Mouse (Mus musculus) liver, adult (tissue): ENCODE results near the gene Ntrk3.

Source experiments
- GATA4 ChIP-seq: IDR thresholded peaks from 2 replicates; pipeline ENCODE4 v1.6.1; 2014; ENCODE audit warnings: mild to moderate bottlenecking, low read length; ENCODE audit not compliant: insufficient replicate concordance

The Ntrk3 gene

DNA sequence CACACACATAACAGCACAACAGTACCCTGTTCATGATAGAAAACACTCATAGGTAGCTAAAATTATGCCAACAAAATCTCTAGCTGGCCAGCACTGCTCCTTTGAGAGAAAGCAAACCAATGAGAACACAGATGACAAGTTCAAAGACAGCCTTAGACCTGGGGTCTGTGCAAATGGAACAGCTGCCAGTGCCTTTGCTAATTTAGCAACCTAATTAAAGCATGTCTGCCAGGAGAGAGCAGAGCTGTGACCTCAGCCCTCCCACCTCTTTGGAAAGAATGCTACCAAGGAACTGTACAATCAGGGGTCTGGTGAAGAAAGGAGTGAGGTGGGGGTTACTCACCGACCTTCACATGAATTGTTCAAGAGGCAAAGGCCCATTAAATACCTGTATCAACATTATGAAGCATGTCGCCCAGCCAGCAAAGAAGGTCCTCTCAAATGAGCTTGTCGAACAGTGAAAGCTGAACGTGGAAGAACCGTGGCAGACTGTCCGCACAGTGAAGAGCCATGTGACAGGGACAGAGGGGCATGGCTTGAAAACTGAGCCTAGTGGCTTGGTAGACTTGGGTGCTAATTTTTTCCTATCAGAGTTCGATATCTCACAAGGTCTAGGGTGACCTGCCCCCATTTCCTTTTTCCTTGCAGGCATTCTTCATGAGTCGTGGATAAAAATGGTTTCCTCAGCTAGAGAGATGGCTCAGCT, 476.2 kb downstream of the Ntrk3 start:
- TF ChIP-seq GATA4: no peak

DNA sequence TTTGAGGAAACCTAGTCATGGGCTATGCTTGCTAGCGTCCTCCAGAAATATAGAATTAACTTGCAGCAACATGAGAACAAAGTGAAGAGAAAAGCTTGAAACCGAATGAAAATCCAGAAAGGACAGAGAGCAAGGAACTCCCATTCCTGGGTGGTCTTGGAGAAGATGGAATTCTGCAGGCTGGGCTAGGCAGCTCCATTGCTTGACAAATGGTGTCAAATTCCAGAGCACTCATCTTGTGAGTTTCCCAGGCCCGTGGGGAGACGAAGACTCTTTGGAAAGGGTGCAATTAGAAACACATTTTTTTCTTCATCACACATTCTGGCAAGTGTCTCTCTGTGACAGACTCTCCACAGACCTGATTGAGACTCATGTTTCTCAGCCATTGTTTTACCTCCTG, 479.7 kb downstream of the Ntrk3 start:
- no peak for TF ChIP-seq GATA4

DNA sequence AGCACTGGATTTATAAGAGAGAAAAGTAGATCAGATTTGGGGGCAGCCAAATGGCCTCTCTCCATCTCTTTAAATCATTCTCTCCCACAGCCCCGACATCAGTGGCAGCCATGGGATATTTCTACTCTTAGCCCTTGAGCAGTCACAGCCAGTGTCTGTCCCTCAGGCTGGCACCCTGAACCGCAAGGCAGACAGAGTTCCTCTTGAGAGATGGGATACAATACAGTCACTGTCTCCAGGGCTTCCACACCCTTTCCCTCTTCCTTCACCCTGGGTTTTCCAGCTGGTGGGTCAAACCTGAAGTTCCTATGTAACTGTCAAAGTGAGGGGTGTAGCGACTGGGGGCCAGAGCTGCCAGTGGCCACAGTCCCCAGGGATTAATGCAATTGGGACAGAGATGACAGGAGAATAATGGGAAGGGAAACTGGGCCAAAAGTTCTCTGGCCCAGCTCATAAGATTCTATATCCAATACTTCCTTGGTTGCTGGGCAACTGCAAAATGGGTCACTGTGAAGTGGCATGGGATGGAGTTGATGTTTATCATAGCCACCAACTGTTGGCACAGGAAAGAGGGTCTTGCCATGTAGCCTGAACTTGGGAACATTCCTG, 483.9 kb downstream of the Ntrk3 start:
- no peak for TF ChIP-seq GATA4

DNA sequence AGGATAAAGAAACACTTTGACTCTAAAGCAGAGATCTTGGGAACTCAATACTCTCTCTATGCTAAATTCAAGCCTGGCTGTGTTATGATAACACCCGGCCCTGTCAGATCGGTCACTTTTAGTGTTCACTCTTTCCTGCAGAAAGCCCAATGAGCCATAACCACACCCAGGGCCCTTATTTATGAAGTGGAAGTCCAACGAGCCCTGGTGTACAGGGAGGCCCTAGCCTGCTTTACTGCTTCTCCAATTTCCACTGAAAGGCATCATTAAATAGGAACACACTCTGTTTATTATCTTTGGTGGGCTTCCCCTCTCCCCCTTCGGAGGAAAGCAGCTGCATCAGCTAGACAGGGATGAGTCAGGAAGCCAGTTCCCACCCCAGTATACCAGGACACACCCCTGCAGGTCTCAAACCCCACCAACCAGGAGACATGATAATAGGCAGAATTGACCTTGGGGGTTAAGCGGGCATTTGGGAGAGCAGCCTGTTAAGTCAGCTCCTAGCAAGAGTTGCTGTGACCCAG, 489.6 kb downstream of the Ntrk3 start:
- TF ChIP-seq GATA4: no peak

DNA sequence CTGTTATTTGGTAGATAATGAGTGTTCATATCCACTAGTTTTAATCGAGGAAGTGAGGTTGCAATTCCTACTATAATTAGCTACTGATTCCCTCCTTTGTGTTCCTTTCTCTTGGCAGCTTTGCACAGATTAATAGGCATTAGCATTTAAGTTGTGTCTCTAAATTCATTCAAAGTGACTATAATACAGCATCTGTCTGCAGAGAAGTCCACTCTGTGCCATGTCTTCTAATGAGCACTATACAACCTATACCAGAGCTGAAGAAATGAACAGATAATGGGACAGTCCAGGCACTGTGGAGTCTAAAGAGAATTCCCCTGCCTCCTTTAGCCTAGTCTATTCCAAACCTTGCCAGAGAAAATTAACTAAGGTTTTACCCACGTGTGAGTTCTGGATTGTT, 498.8 kb downstream of the Ntrk3 start:
- TF ChIP-seq GATA4: no peak

DNA sequence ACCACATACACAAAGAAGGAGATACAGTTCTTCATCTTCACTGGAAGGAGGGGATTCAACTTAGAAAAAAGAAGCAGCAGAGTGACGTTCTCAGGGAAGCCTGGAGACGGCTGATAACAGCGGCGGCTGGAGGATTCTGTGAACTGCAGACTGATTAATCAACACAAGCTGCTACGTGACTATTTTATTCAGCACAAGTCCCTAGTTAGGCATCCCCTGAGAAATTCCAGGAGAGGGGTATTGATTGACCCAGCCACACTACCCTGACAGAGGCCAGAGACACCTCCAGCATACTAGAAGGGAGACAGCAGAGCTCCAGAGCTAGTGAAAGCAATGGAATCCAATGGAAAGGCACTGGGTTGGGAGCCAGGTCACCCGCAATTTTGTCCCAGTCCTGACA, 516.1 kb downstream of the Ntrk3 start:
- TF ChIP-seq GATA4: no peak

DNA sequence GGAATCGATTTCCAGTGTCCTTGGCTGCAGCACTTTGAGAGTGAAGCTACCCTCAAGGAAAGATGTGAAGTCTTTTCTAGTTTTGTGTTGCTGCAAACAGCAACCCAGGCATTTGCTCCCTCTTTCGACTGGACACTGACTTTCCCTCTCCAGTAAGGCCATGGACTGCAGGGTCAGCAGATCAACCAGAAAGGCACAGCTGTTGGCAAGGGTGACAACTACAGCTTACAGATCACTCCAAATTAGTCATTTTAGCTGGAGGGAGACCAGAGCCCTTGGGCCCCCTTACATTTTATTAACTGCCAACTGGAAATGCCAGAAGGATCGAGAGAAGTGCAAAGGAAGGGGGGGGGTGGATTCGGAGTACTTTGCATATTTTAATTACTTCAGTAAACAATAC, 516.9 kb downstream of the Ntrk3 start:
- no peak for TF ChIP-seq GATA4

DNA sequence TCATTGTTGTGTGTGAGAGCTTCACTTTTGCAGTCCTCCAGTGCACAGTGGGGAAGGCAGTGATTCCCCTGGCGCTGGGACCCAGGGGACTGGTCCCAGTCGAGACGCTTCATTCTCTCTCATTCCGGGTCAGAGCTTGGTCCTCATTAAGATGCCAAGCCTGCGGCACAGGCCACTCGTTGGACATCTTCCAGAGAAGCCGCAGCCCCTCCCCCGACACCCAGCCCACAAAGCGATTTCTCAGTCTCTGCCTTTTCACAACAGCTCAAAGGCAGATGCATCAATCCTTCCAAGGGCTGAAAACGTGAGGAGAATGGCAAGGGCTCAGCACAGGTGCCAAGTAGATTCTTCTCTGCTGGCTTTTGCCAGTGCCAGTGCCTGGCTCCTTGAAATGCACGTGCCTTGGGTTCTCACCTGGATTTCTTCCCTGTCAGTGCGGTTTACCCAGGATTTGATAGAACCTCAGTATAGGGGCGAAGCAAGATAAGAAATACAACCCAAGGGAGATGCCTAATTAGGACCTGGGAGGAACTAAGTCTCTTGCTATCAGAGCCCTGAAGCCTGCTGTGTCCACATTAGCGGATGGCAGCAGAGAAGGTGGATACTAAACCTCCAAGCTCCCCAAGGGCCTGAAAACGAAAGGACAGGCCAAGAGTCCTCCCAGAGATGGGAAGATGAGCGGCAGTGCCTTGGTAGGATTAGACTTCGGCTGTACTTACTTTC, 546.7 kb downstream of the Ntrk3 start:
- no peak for TF ChIP-seq GATA4

DNA sequence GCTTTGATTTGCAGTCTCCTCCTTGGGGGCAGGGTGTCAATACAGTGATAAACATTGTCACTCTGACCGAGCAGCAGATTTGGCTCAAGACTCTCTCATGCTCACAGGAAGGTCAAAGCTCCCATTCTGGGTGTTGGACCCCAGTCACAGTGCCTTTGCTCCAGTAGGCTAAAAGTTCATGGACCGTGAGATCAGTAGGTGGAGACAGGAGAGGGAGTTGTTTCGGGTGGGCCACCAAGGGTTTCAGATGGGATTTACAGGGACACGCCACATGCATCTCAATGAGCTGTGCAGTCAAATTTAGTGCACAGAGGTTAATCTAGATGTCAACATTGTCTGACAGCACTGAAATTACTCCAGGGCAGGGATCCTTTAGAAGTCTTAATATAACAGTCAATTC, 552.2 kb downstream of the Ntrk3 start:
- TF ChIP-seq GATA4: no peak

DNA sequence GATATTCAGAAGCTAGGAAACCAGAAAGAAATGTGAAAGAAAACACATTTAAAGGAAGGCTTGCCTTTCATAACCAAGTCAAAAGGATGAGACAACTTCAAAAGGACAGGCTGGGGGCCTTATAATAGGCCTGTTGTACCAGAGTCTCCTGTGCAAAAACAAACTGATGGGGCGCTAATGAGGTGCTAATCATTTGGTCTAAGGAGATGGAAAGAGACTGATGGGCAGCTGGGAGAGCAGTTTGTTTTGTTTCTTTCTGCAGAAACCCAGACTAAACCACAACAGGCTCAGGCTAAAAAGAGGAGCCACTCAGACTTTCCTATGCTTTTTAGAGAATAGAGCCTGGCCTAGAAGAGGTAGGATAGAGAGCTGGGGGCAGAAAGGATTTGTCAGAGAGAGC, 554.4 kb downstream of the Ntrk3 start:
- TF ChIP-seq GATA4: no peak

DNA sequence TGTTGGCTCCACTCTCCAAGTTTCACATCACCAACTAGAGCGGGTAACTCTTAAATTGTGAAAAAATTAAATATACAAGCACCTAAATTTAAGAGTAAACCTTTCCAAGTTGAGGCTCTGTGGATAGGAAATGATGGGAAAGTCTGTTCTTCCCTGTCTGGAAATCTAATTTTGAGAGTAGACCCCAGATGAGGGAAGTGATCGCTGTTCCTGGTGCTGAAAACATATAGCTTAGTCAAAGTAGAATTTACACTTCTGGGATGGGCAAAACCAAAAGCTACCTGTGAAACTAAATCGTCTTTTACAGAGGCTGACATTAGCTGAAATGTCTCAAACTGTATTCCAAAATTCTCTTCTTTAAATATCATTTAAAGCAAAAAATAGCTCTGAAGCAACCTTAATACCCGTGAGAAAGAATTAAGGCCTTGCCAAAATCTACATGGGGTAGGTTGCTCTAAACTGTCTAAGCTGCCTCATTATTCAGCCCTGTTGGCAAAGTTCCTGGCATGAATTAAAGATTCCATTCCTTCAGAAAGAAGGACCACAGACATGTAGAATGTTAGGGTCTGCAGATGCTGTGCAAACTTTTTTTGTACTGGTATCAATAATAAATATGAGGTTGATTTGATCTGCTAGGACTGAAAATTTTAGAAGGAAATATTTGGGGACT, 557.7 kb downstream of the Ntrk3 start:
- no peak for TF ChIP-seq GATA4

DNA sequence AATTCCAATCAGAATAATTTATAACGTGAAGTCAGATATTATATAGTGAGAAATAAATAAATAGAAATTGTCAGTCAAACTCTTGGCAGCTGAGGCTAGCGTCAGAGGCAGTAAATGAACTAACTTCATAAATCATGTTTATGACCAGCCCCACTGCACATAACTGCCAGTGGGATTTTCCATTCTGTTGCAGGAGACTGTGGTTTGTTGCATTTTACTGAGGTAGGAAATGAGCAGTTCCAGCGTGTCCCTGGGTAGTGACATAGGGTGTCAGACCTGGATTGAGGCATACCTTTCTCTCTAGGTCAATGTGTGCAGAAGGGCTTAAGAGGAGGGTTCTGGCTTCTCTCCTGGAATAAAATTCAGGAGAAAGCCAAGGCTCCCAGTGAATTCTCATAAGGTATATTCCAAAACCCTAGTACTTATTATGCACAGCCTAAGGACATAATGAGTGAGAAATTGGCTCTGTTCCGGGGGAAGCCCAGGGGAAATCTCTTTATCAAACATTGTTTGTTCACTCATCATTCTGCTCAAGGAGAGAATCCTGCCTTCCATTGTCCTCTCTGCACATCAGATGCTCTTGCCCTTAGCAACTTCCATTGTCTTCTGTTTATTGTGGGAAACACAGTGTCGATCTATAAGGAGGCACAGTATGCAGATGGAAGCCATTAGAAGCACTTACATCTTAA, 565.4 kb downstream of the Ntrk3 start:
- no peak for TF ChIP-seq GATA4

DNA sequence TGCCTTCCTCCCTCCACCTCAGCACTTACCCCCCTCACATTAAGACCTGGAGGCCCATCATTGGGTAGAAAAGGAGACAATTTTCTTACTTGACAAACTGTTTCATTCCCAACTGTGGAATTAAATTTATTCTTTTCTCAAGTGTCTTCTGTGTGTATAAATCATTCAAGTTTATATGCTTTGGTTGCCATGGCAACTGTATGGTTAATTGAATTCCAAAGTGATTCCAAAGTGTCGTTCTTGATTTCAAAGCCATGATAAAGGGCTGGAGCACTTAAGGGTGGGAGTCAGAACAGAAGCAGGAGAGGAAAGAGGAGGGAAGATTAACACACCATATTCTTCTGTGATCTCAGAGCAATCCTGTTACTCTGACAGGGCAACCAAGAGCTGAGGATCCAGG, 572.3 kb downstream of the Ntrk3 start:
- TF ChIP-seq GATA4: no peak

DNA sequence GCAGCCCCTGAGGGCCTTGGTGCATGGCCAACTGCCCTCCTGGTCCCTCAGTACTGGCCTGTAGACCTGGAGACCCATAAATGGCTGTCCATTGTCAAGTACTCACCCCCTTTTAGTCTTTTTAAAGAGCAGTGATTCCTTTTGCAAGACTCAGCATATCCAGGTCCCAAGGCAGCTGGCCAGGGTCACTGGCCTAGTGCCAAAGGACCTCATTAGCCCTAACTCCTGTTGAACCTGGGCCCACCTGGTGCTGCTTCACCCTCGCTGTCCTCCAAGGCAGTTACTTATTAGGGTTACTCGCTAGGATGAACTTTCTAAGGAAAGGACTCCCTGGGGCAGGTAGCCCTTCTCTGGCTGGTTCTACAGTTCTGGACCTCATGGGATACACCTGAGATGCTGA, 579.9 kb downstream of the Ntrk3 start:
- no peak for TF ChIP-seq GATA4

DNA sequence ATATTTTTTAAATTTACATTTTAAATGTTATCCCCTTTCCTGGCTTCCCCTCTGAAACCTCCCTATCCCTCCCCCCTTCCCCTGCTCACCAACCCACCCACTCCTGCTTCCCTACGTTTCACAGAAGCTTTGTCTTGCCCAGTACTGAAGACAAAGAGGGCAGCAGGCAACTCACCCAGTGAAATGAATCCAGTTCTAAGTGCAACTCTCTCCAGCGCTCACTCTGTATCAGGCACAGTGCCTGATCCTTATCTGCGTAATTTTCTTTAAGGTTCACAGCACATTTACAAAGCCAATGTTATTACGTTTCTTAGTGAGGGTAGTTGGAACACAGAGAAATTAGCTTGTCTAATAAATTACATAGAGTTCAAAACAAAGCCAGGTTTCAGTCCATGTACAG, 592.6 kb downstream of the Ntrk3 start:
- TF ChIP-seq GATA4: no peak
